Mouse (Mus musculus) lung, postnatal 0 days (tissue): Measurements from ENCODE around the gene Ttc34.

Experiments
- CTCF ChIP-seq: IDR thresholded peaks from 2 replicates; pipeline ENCODE4 v1.5.1; 2016; ENCODE audit warnings: antibody characterized with exemption, mild to moderate bottlenecking
- EP300 ChIP-seq: IDR thresholded peaks from 2 replicates; pipeline ENCODE4 v1.6.1; 2016; ENCODE audit warnings: antibody characterized with exemption, mild to moderate bottlenecking, control low read depth

GRCm38 (mm10) chr4:154914707-154915106 is 77.4 kb downstream of the Ttc34 start:
- TF ChIP-seq CTCF (no peak), EP300 (no peak)
